In genomic region chr17:45578843-45579242, GRCm38 (mm10) we compare ENCODE assay signal across 11 mouse cellular contexts. TPM values are rescaled to one million over a fixed set of nuclear protein-coding genes. Genes with fewer than 3 reads are reported as not detected.
DNase-seq lines count a peak whose midpoint lies in the region; ATAC-seq and TF ChIP-seq lines count a peak whose summit lies in the region.
"Had no signal": no experiment of that assay in that cellular context is flagged by ENCODE, and none has a peak within 500 bp of the region (broad histone marks: within the 10 kb centered on the region; RNA-seq: fewer than 3 reads in every experiment).

No protein-coding gene starts in this region.

- no peaks in the 10 kb centered on the region for H3K79me2 ChIP-seq in CH12.LX (replicated peaks; ENCODE audit: control insufficient read depth, extremely low read depth, insufficient read depth, poor library complexity, severe bottlenecking)

- no peaks in the 10 kb centered on the region for H3K9me3 ChIP-seq in heart, postnatal 0 days (replicated peaks; ENCODE audit: control insufficient read depth, low read length)
- H3K9me3 ChIP-seq in CH12.LX (replicated peaks; ENCODE audit: low read length): no peaks in the 10 kb centered on the region
- H3K9me3 ChIP-seq in liver, embryonic 11.5 days (ENCODE audit: control insufficient read depth, low read length): no peaks in the 10 kb centered on the region
- H3K9me3 ChIP-seq: midbrain, embryonic 12.5 days had no signal

- peak overlapping the region; percentile 82 for H3K27ac ChIP-seq in heart, postnatal 0 days (ENCODE audit: low read depth)
- H3K27ac ChIP-seq in CH12.LX (ENCODE audit: insufficient read depth, low read depth): no peak overlapping the region
- H3K27ac ChIP-seq in liver, embryonic 11.5 days (ENCODE audit: low read depth, low read length): 0 out of 2 replicates have a peak overlapping the region, but pooled peaks have one; percentile 19
- H3K27ac ChIP-seq: midbrain, embryonic 12.5 days had no signal

- DNase-seq in heart, postnatal 0 days (ENCODE audit: low spot score): no peak
- no peak for DNase-seq in heart, adult 18-20 months
- peak; percentile 40 for DNase-seq in 3T3-L1 (ENCODE audit: low read depth, low spot score)
- no peak for DNase-seq in CH12.LX (ENCODE audit: extremely low read depth)
- DNase-seq in liver, embryonic 11.5 days (ENCODE audit: low spot score): no peak
- DNase-seq in urinary bladder, postnatal 10 days (ENCODE audit: low spot score): no peak
- DNase-seq in c-Kit-positive CD71-positive TER-119-positive erythroid progenitor cells, embryonic 14.5 days (ENCODE audit: low spot score): no peak

- no peak for TF ChIP-seq POLR2A in CH12.LX (IDR thresholded peaks at IDR 0.05; ENCODE audit: low read depth, low read length)

- no peak overlapping the region for H3K4me2 ChIP-seq in heart, postnatal 0 days (ENCODE audit: low read depth, low read length)
- no peak overlapping the region for H3K4me2 ChIP-seq in CH12.LX (ENCODE audit: insufficient read depth, low read depth, poor library complexity, severe bottlenecking)
- H3K4me2 ChIP-seq in liver, embryonic 11.5 days: no peak overlapping the region
- H3K4me2 ChIP-seq: midbrain, embryonic 12.5 days had no signal

- H3K4me1 ChIP-seq in heart, postnatal 0 days (ENCODE audit: control insufficient read depth, insufficient read depth): peaks cover 20% of the 10 kb centered on the region; the same call in 1 of the 2 replicates
- peaks cover 8 to 49% of the 10 kb centered on the region in 2 experiments for H3K4me1 ChIP-seq in CH12.LX (ENCODE audit: control insufficient read depth in 1 of 2, insufficient read depth in 2 of 2)
- peaks cover 41% of the 10 kb centered on the region for H3K4me1 ChIP-seq in liver, embryonic 11.5 days (replicated peaks; ENCODE audit: control insufficient read depth, insufficient read depth, low read length)

- WGBS in heart, postnatal 0 days: 74% methylated on average over 7 of the region's 7 CpGs
- WGBS in liver, embryonic 11.5 days: 62% methylated on average over 7 of the region's 7 CpGs

- H3K27me3 ChIP-seq in heart, postnatal 0 days (ENCODE audit: control insufficient read depth, insufficient read depth, low read length): no peaks in the 10 kb centered on the region
- H3K27me3 ChIP-seq in CH12.LX (replicated peaks): no peaks in the 10 kb centered on the region
- no peaks in the 10 kb centered on the region for H3K27me3 ChIP-seq in liver, embryonic 11.5 days (replicated peaks; ENCODE audit: control insufficient read depth, insufficient read depth, low read length)
- H3K27me3 ChIP-seq: midbrain, embryonic 12.5 days had no signal

- no peaks in the 10 kb centered on the region for H3K36me3 ChIP-seq in heart, postnatal 0 days (replicated peaks; ENCODE audit: control insufficient read depth, insufficient read depth, low read length)
- no peaks in the 10 kb centered on the region for H3K36me3 ChIP-seq in CH12.LX (replicated peaks in 1 of 2; ENCODE audit: control insufficient read depth in 1 of 2, insufficient read depth in 1 of 2, low read length in 1 of 2)
- no peaks in the 10 kb centered on the region for H3K36me3 ChIP-seq in liver, embryonic 11.5 days (ENCODE audit: control insufficient read depth, insufficient read depth, low read length)
- H3K36me3 ChIP-seq: midbrain, embryonic 12.5 days had no signal

- in situ Hi-C loops in CH12.LX (cut with MboI; ENCODE audit: low pct_ligation_motif_present, low pct_unique_long_range_greater_than_20kb, low sequenced_read_pairs): no loop called here

- no peak overlapping the region for H3K9ac ChIP-seq in heart, postnatal 0 days (replicated peaks; ENCODE audit: low read depth, low read length)
- no peak overlapping the region for H3K9ac ChIP-seq in CH12.LX (ENCODE audit: insufficient read depth, low read depth)
- H3K9ac ChIP-seq in liver, embryonic 11.5 days (ENCODE audit: low read depth, low read length): no peak overlapping the region

- dilution Hi-C loops in CH12.LX (cut with MboI; ENCODE audit: extremely low pct_ligation_motif_present, extremely low pct_unique_long_range_greater_than_20kb, low sequenced_read_pairs): no loop called here

- no peak overlapping the region for H3K4me3 ChIP-seq in heart, postnatal 0 days (ENCODE audit: low read depth, low read length)
- no peak overlapping the region for H3K4me3 ChIP-seq in CH12.LX (replicated peaks in 1 of 3; ENCODE audit: low read depth in 2 of 3, low read length in 2 of 3, poor library complexity in 1 of 3)
- H3K4me3 ChIP-seq in liver, embryonic 11.5 days (ENCODE audit: low read depth, low read length): no peak overlapping the region
- H3K4me3 ChIP-seq: midbrain, embryonic 12.5 days had no signal

- TF ChIP-seq CTCF in heart, postnatal 0 days (IDR thresholded peaks at IDR 0.05; ENCODE audit: low read depth): peak; percentile 59
- peak; percentile 44 to 80 for TF ChIP-seq CTCF in CH12.LX (conservative IDR thresholded peaks at IDR 0.05 in 1 of 2, IDR thresholded peaks at IDR 0.05 in 1 of 2; ENCODE audit: low read depth in 2 of 2, low read length in 2 of 2)

- peak; percentile 41 for TF ChIP-seq RAD21 in CH12.LX (IDR thresholded peaks at IDR 0.05; ENCODE audit: low read depth, low read length)

- no peak for TF ChIP-seq EP300 in heart, postnatal 0 days (IDR thresholded peaks at IDR 0.05; ENCODE audit: low read depth)
- no peak for TF ChIP-seq EP300 in CH12.LX (IDR thresholded peaks at IDR 0.05; ENCODE audit: low read length)

- no peak for ATAC-seq in heart, postnatal 0 days (ENCODE audit: insufficient read depth, low read depth)
- ATAC-seq in liver, embryonic 11.5 days (replicated peaks; ENCODE audit: low FRiP score): no peak

TF ChIP-seq in CH12.LX, 34 proteins besides CTCF, POLR2A, EP300 and RAD21:
- TF ChIP-seq SIN3A (IDR thresholded peaks at IDR 0.05; ENCODE audit: low read length): no peak
- TF ChIP-seq TBP (conservative IDR thresholded peaks at IDR 0.05; ENCODE audit: low read depth, low read length): no peak
- TF ChIP-seq SMC3 (IDR thresholded peaks at IDR 0.05; ENCODE audit: low read depth, low read length): peak; percentile 52
- 0 out of 2 replicates have a peak, but pooled peaks have one; percentile 13 for TF ChIP-seq HCFC1 (IDR thresholded peaks at IDR 0.05; ENCODE audit: low read depth, low read length)
- TF ChIP-seq ZC3H11A (IDR thresholded peaks at IDR 0.05; ENCODE audit: low read depth, low read length): no peak
- peak; percentile 51; the same call in 1 of the 2 replicates for TF ChIP-seq MAX (IDR thresholded peaks at IDR 0.05; ENCODE audit: low read length)
- TF ChIP-seq MYC (IDR thresholded peaks at IDR 0.05; ENCODE audit: low read depth, low read length): peak; percentile 81
- no peak for TF ChIP-seq RCOR1 (conservative IDR thresholded peaks at IDR 0.05; ENCODE audit: low read depth, low read length)
- TF ChIP-seq MAZ (IDR thresholded peaks at IDR 0.05; ENCODE audit: low read depth, low read length): no peak
- 0 out of 2 replicates have a peak, but pooled peaks have one; percentile 7 for TF ChIP-seq ZNF384 (IDR thresholded peaks at IDR 0.05; ENCODE audit: low read depth, low read length)
- no peak for TF ChIP-seq POLR2AphosphoS2 (IDR thresholded peaks at IDR 0.05; ENCODE audit: low read depth, low read length)
TF ChIP-seq in CH12.LX: peak in this region for 5.

RNA-seq across cellular contexts. Expression of gene Hsp90ab1, which starts 5.8 kb away (rescaled TPM):
- 716 and 846 TPM in 2 replicates for total RNA-seq in heart, postnatal 0 days (2014; rRNA removed; ENCODE audit: low replicate concordance)
- 756 and 767 TPM in 2 replicates for polyA plus RNA-seq in heart, postnatal 0 days (2015; fragmentation: Nextera tagmentation; extraction: Ambion mirVana)
- 1,000 to 10,000 TPM; 1,354 to 1,581 TPM for total RNA-seq in heart, adult 18-20 months (2021)
- total RNA-seq in CH12.LX (2012; rRNA removed) (1,180 and 1,205 TPM in 2 replicates), CH12.LX (2014; rRNA removed) (607 and 790 TPM in 2 replicates)
- polyA plus RNA-seq in CH12.LX (2012; ENCODE audit: insufficient read length, low read depth): 4,858 and 5,122 TPM in 2 replicates
- polyA plus RNA-seq in liver, embryonic 11.5 days (2014; fragmentation: Nextera tagmentation; extraction: Ambion mirVana): 1,837 and 1,887 TPM in 2 replicates

RNA-seq across cellular contexts. Expression of gene Slc35b2, which starts 15.2 kb away (rescaled TPM):
- 87.8 and 137 TPM in 2 replicates for total RNA-seq in heart, postnatal 0 days (2014; rRNA removed; ENCODE audit: low replicate concordance)
- 64.8 and 68.3 TPM in 2 replicates for polyA plus RNA-seq in heart, postnatal 0 days (2015; fragmentation: Nextera tagmentation; extraction: Ambion mirVana)
- 10 to 100 TPM; 23.4 to 26.0 TPM for total RNA-seq in heart, adult 18-20 months (2021)
- total RNA-seq in CH12.LX (2012; rRNA removed) (59.5 and 73.9 TPM in 2 replicates), CH12.LX (2014; rRNA removed) (89.3 and 101 TPM in 2 replicates)
- 54.1 and 57.2 TPM in 2 replicates for polyA plus RNA-seq in CH12.LX (2012; ENCODE audit: insufficient read length, low read depth)
- 110 and 116 TPM in 2 replicates for polyA plus RNA-seq in liver, embryonic 11.5 days (2014; fragmentation: Nextera tagmentation; extraction: Ambion mirVana)

RNA-seq across cellular contexts. Expression of gene Slc29a1, which starts 20.6 kb away (rescaled TPM):
- 236 and 368 TPM in 2 replicates for total RNA-seq in heart, postnatal 0 days (2014; rRNA removed; ENCODE audit: low replicate concordance)
- 105 and 107 TPM in 2 replicates for polyA plus RNA-seq in heart, postnatal 0 days (2015; fragmentation: Nextera tagmentation; extraction: Ambion mirVana)
- total RNA-seq in heart, adult 18-20 months (2021): 10 to 100 TPM; 65.0 to 67.4 TPM
- total RNA-seq in CH12.LX (2012; rRNA removed) (58.4 and 66.9 TPM in 2 replicates), CH12.LX (2014; rRNA removed) (69.2 and 72.1 TPM in 2 replicates)
- polyA plus RNA-seq in CH12.LX (2012; ENCODE audit: insufficient read length, low read depth): 74.2 and 88.0 TPM in 2 replicates
- polyA plus RNA-seq in liver, embryonic 11.5 days (2014; fragmentation: Nextera tagmentation; extraction: Ambion mirVana): 277 and 325 TPM in 2 replicates

RNA-seq across cellular contexts. Expression of gene Mymx, which starts 23.1 kb away (rescaled TPM):
- total RNA-seq in heart, postnatal 0 days (2014; rRNA removed; ENCODE audit: low replicate concordance): not detected in 2 replicates
- polyA plus RNA-seq in heart, postnatal 0 days (2015; fragmentation: Nextera tagmentation; extraction: Ambion mirVana): not detected in 2 replicates
- total RNA-seq in heart, adult 18-20 months (2021): not detected
- not detected in 2 replicates for total RNA-seq in CH12.LX (2012; rRNA removed)
- not detected in 2 replicates for total RNA-seq in CH12.LX (2014; rRNA removed)
- polyA plus RNA-seq in CH12.LX (2012; ENCODE audit: insufficient read length, low read depth): not detected in 2 replicates
- 0.62 and 1.0 TPM in 2 replicates for polyA plus RNA-seq in liver, embryonic 11.5 days (2014; fragmentation: Nextera tagmentation; extraction: Ambion mirVana)
- total RNA-seq: adrenal gland, postnatal 36 days; heart, adult 8-10 months; layer of hippocampus, postnatal 10 days had no signal
- polyA plus RNA-seq: midbrain, embryonic 12.5 days had no signal

RNA-seq across cellular contexts. Expression of gene Nfkbie, which starts 23.3 kb away (rescaled TPM):
- 1.2 and 3.0 TPM in 2 replicates for total RNA-seq in heart, postnatal 0 days (2014; rRNA removed; ENCODE audit: low replicate concordance)
- 1.7 and 1.9 TPM in 2 replicates for polyA plus RNA-seq in heart, postnatal 0 days (2015; fragmentation: Nextera tagmentation; extraction: Ambion mirVana)
- 1 to 10 TPM; 1.2 to 3.1 TPM for total RNA-seq in heart, adult 18-20 months (2021)
- total RNA-seq in CH12.LX (2012; rRNA removed) (91.5 and 136 TPM in 2 replicates), CH12.LX (2014; rRNA removed) (87.4 and 90.0 TPM in 2 replicates)
- 76.6 and 78.7 TPM in 2 replicates for polyA plus RNA-seq in CH12.LX (2012; ENCODE audit: insufficient read length, low read depth)
- 2.5 and 3.0 TPM in 2 replicates for polyA plus RNA-seq in liver, embryonic 11.5 days (2014; fragmentation: Nextera tagmentation; extraction: Ambion mirVana)
